Mouse (Mus musculus) liver, embryonic 14.5 days (tissue): ENCODE data around the gene Brk1. TPM values are rescaled to one million over a fixed set of nuclear protein-coding genes. Genes with fewer than 3 reads are reported as not detected.

Experiments
- ATAC-seq: fragments of 200-750 bp; cut with Nextera tagmentation; 2 replicates; pipeline ENCODE4 v1.8.0; 2017; ENCODE audit warnings: moderate number of reproducible peaks, mild to moderate bottlenecking, moderate library complexity; ENCODE audit not compliant: insufficient read depth
- DNase-seq, 3 experiments: peaks; one replicate each; pipeline ENCODE4 v3.0.0-alpha.2; 2012 to 2013; ENCODE audit warnings: low read depth in 3 of 3, low spot score in 3 of 3
- H3K27ac ChIP-seq: fragments of 300-500 bp; sonication (generic); 2 replicates; pipeline ENCODE4 v1.5.1; 2014; ENCODE audit warnings: moderate library complexity, mild to moderate bottlenecking, control low read depth, inconsistent platforms
- H3K27me3 ChIP-seq: fragments of 300-500 bp; sonication (generic); 2 replicates; pipeline ENCODE4 v1.6.1; 2014; ENCODE audit warnings: mild to moderate bottlenecking, low read length, moderate library complexity; ENCODE audit not compliant: control insufficient read depth, insufficient read depth
- H3K36me3 ChIP-seq: fragments of 300-500 bp; sonication (generic); replicated peaks from 2 replicates; pipeline ENCODE4 v1.6.1; 2014; ENCODE audit warnings: low read depth; ENCODE audit not compliant: control insufficient read depth, insufficient read depth
- H3K4me1 ChIP-seq, 2 experiments: fragments of 200-500 bp in 1 of 2; fragments of 300-500 bp in 1 of 2; sonication (generic) in 1 of 2; replicated peaks; 2 replicates each; pipeline ENCODE4 v1.6.1; 2012 to 2014; ENCODE audit warnings: antibody characterized with exemption in 1 of 2, inconsistent platforms in 1 of 2, low read length in 1 of 2; ENCODE audit not compliant: control insufficient read depth in 2 of 2, insufficient read depth in 2 of 2
- H3K4me2 ChIP-seq: fragments of 300-500 bp; sonication (generic); 2 replicates; pipeline ENCODE4 v1.6.1; 2014; ENCODE audit warnings: low read depth, mild to moderate bottlenecking, control low read depth, moderate library complexity
- H3K4me3 ChIP-seq, 2 experiments: fragments of 200-500 bp in 1 of 2; fragments of 300-500 bp in 1 of 2; sonication (generic) in 1 of 2; 2 replicates each; pipeline ENCODE4 v1.5.1; 2012 to 2014; ENCODE audit warnings: low read depth in 2 of 2, low read length in 2 of 2, mild to moderate bottlenecking in 2 of 2, control low read depth in 1 of 2, inconsistent platforms in 1 of 2, moderate library complexity in 1 of 2; ENCODE audit not compliant: insufficient read depth in 1 of 2
- H3K9ac ChIP-seq: fragments of 300-500 bp; sonication (generic); replicated peaks from 2 replicates; pipeline ENCODE4 v1.6.1; 2014; ENCODE audit warnings: mild to moderate bottlenecking, control low read depth, moderate library complexity
- H3K9me3 ChIP-seq: fragments of 300-500 bp; sonication (generic); 2 replicates; pipeline ENCODE4 v1.6.1; 2016; ENCODE audit warnings: low read length, mixed read lengths; ENCODE audit not compliant: control insufficient read depth
- CTCF ChIP-seq: IDR thresholded peaks from 2 replicates; pipeline ENCODE4 v1.5.1; 2016; ENCODE audit warnings: antibody characterized with exemption, low read depth, control low read depth
- EP300 ChIP-seq: IDR thresholded peaks from 2 replicates; pipeline ENCODE4 v1.6.1; 2016; ENCODE audit warnings: antibody characterized with exemption, low read depth
- WGBS: fragments of 180-500 bp; shearing (Covaris S2); extraction: QIAGEN DNeasy Blood & Tissue Kit; methylation state at CpG from one replicate; pipeline ENCODE4 v1.1.7; 2014; ENCODE audit not compliant: insufficient replicate concordance; 5-methylcytosine and 5-hydroxymethylcytosine counted together
- polyA plus RNA-seq, 2 experiments: library from polyadenylated mRNA; depleted of rRNA in 1 of 2; stranded (reverse) in 1 of 2; unstranded in 1 of 2; fragments of >200 nt; fragmentation: Nextera tagmentation in 1 of 2; extraction: Ambion mirVana in 1 of 2; gene quantifications; 2 replicates each; pipeline versions ENCODE4 v1.2.1 to v1.2.3; 2012 to 2014

Brk1 gene
- polyA plus RNA-seq, 2 experiments: 71.1 to 88.8 TPM

DNA sequence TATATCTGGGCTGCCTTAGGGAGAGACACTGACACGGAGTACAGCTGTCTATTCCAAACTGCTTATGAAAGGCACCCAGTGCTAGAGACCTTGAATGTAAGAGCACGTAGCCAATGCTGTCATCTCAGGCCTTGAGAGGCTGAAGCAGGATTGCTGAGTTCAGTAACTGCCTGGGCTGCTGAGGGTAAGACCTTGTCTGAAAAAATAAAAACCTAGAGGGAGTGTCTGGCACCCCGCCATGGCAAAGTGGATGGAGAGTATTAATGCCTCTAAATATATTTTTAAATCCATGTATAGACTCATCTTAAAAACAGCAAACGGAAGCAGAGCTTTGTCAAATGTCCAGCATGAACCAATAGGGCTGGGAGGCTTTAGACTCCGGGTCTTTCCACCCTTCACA is 4.7 kb upstream of the Brk1 start:
- H3K27ac ChIP-seq: no peak overlapping the region
- no peak overlapping the region for H3K4me3 ChIP-seq
- H3K4me2 ChIP-seq: no peak overlapping the region
- no peak overlapping the region for H3K9ac ChIP-seq
- no peaks in the 10 kb centered on the region; the same call in 1 of the 2 replicates for H3K36me3 ChIP-seq
- WGBS: 72% methylated on average over 5 of the region's 5 CpGs
- ATAC-seq (no peak), DNase-seq (no peak)
- TF ChIP-seq EP300 (no peak), CTCF (no peak)
- H3K9me3 ChIP-seq: no peaks in the 10 kb centered on the region
- no peaks in the 10 kb centered on the region for H3K27me3 ChIP-seq
- peaks cover 0 to 9% of the 10 kb centered on the region in 2 experiments; a peak in 2 of 4 replicates for H3K4me1 ChIP-seq

DNA sequence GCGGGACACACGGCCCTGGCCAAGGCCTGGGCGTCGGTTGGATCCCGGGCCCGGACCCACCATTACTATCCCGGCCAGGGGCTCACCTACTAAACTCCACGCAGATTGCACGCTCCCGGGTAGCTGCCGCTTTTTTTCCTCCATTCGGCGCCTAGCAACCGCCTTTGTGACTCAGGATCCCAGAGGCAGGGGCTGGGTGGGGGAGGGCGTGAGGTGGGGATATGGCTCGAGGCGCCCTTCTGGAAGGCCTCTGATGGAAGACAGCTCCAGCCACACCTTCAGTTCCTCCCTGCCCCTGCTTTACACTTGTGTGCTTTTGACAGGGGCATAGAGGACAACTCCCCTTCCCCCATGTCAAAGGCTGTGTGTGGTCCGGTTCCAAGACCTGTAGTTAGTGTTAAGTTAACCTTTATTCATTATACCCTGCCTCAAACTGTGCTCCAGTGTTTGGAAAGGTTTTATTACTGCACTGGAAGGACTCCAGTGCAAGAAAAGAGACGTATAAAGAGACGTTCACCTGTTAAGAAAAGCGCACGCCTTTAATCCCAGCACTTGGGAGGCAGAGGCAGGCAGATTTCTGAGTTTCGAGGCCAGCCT is 3.9 kb upstream of the Brk1 start, which contains the start of gene Fancd2os:
Gene Fancd2os (minus strand): TSS at position 173 of the 597 bp plus-strand sequence.
- TF ChIP-seq EP300: no peak
- TF ChIP-seq CTCF: no peak
- Histone ChIP-seq H3K4me3 (no peak within 1 kb of the TSS), H3K27me3 (no peaks in the 10 kb centered on the region), H3K9me3 (no peaks in the 10 kb centered on the region), H3K4me1 (peaks cover 3 to 12% of the 10 kb centered on the region in 2 experiments), H3K27ac (no peak within 1 kb of the TSS), H3K9ac (no peak within 1 kb of the TSS), H3K4me2 (no peak within 1 kb of the TSS), H3K36me3 (no peaks in the 10 kb centered on the region; the same call in 1 of the 2 replicates)
- 66% methylated on average over 23 of the region's 23 CpGs for WGBS
- no peak for DNase-seq
- ATAC-seq: no peak

GRCm38 (mm10) chr6:113602821-113603220 is 1.8 kb upstream of the Brk1 start:
- Histone ChIP-seq H3K9ac (no peak overlapping the region), H3K4me3 (no peak overlapping the region), H3K27ac (no peak overlapping the region), H3K36me3 (no peaks in the 10 kb centered on the region; the same call in 1 of the 2 replicates), H3K27me3 (no peaks in the 10 kb centered on the region), H3K4me2 (no peak overlapping the region), H3K9me3 (no peaks in the 10 kb centered on the region), H3K4me1 (peaks cover 8 to 19% of the 10 kb centered on the region in 2 experiments)
- DNase-seq: peak in 2 of 3 experiments; percentile 11 to 30
- no peak for ATAC-seq
- 72% methylated on average over 6 of the region's 6 CpGs for WGBS
- TF ChIP-seq CTCF (no peak), EP300 (no peak)

DNA sequence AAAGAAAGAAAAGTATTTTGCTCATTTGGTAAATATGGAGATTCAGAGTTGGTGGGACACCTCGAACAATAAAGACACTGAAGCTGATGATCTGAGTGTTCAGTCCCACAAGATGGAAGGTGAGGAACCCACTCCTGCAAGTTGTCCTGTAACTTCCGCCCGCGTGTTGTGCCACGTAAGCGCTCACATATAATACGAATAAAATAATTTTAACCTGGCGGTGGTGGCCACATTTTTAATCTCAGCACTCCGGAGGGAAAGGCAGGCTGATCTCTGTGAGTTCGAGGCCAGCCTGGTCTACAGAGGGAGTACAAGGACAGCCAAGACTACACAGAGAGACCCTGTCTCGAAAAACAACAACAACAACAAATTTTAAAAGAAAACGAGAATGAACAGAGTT is 579 bp upstream of the Brk1 start:
- no peaks in the 10 kb centered on the region for H3K9me3 ChIP-seq
- no peaks in the 10 kb centered on the region; the same call in 1 of the 2 replicates for H3K36me3 ChIP-seq
- DNase-seq (no peak), ATAC-seq (no peak)
- no peaks in the 10 kb centered on the region for H3K27me3 ChIP-seq
- H3K4me3 ChIP-seq: peak overlapping the region; percentile 73 to 99
- TF ChIP-seq CTCF (no peak), EP300 (no peak)
- peak overlapping the region; percentile 82 for H3K4me2 ChIP-seq
- 44% methylated on average over 12 of the region's 12 CpGs for WGBS
- H3K4me1 ChIP-seq: peaks cover 8 to 19% of the 10 kb centered on the region in 2 experiments
- H3K27ac ChIP-seq: no peak overlapping the region
- H3K9ac ChIP-seq: peak overlapping the region; percentile 83; the same call in 1 of the 2 replicates

DNA sequence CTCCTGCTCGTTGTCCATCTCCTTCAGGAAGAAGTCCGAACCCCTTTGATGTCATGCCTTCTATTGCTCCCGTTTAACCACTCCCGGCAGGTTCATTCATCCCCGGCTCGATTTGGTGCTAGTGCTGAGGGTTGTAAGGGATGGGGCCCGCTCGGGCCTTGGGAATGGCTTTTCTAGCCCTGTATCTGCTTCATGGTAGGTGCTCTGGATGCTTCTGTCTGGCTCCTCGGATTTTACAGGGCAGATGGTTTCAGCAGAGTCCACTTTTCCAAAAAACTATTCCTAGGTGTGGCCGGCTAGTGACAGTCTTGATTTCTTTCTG is 613 bp downstream of the Brk1 start:
- H3K9me3 ChIP-seq: no peaks in the 10 kb centered on the region
- ATAC-seq: peak; percentile 9; the same call in 1 of the 2 replicates
- peak overlapping the region; percentile 83 for H3K9ac ChIP-seq
- TF ChIP-seq CTCF (no peak), EP300 (no peak)
- H3K27ac ChIP-seq: peak overlapping the region; percentile 57
- no peak for DNase-seq
- H3K4me2 ChIP-seq: peak overlapping the region; percentile 82
- no peaks in the 10 kb centered on the region; the same call in 1 of the 2 replicates for H3K36me3 ChIP-seq
- 3% methylated on average over 10 of the region's 10 CpGs for WGBS
- no peaks in the 10 kb centered on the region for H3K27me3 ChIP-seq
- H3K4me1 ChIP-seq: peaks cover 8 to 19% of the 10 kb centered on the region in 2 experiments
- peak overlapping the region; percentile 73 to 99 for H3K4me3 ChIP-seq
